Mouse (Mus musculus) hematopoietic stem cell, adult 5-6 weeks (primary cell): Measurements from ENCODE around the gene Uckl1. TPM values are rescaled to one million over a fixed set of nuclear protein-coding genes. Genes with fewer than 3 reads are reported as not detected.
A peak's percentile ranks its signal among the peaks of the same experiment; 100 is the strongest.

Experiments
- ATAC-seq, 2 experiments: fragments of 125-278 bp in 1 of 2; replicated peaks in 1 of 2; 2 replicates each; pipeline ENCODE4 v1.8.0; 2016 to 2017; ENCODE audit warnings: inconsistent platforms in 2 of 2, mild to moderate bottlenecking in 2 of 2, moderate number of reproducible peaks in 2 of 2, low read depth in 1 of 2, moderate TSS enrichment in 1 of 2; ENCODE audit not compliant: low FRiP score in 2 of 2, poor library complexity in 2 of 2, severe bottlenecking in 2 of 2, insufficient read depth in 1 of 2, low TSS enrichment in 1 of 2
- total RNA-seq: library from RNA; stranded (forward); fragments of 172-1452, 232-1000 nt; gene quantifications from 2 replicates; pipeline ENCODE4 v1.2.3, GENCODE M21; 2017

The Uckl1 gene
- total RNA-seq, 1 experiment from 2014 or later: 66.1 TPM

- peak in 1 of 2 experiments; percentile 26; a peak in 2 of 4 replicates for ATAC-seq
Observed at GRCm38 (mm10) chr2:181548227-181548626, 36.5 kb downstream of the Uckl1 start.

- ATAC-seq: no peak
Observed at GRCm38 (mm10) chr2:181546142-181546541, 38.5 kb downstream of the Uckl1 start.

- no peak for ATAC-seq
Observed at GRCm38 (mm10) chr2:181541761-181542380, 42.8 kb downstream of the Uckl1 start.

GRCm38 (mm10) chr2:181537444-181538047, 47.1 kb downstream of the Uckl1 start:
- peak; percentile 79 to 85 for ATAC-seq

GRCm38 (mm10) chr2:181536410-181536809, 48.3 kb downstream of the Uckl1 start:
- peak; percentile 63 to 83; a peak in 2 of 4 replicates for ATAC-seq

- ATAC-seq: no peak
Observed at GRCm38 (mm10) chr2:181532589-181532988, 52.1 kb downstream of the Uckl1 start.

- no peak for ATAC-seq
Observed at GRCm38 (mm10) chr2:181529076-181529475, 55.6 kb downstream of the Uckl1 start.

- ATAC-seq: no peak
Observed at GRCm38 (mm10) chr2:181525526-181525925, 59.2 kb downstream of the Uckl1 start.

- ATAC-seq: no peak; a peak in 1 of 4 replicates
Observed at GRCm38 (mm10) chr2:181522811-181523210, 61.9 kb downstream of the Uckl1 start.

- ATAC-seq: no peak
Observed at GRCm38 (mm10) chr2:181521491-181521890, 63.2 kb downstream of the Uckl1 start.

- ATAC-seq: no peak
Observed at GRCm38 (mm10) chr2:181520936-181521227, 63.8 kb downstream of the Uckl1 start.

GRCm38 (mm10) chr2:181520118-181520935, 64.4 kb downstream of the Uckl1 start, which contains the start of gene Dnajc5:
Dnajc5 (plus strand) TSS chr2:181520485.
- ATAC-seq: peak; percentile 94 to 98

GRCm38 (mm10) chr2:181519201-181519600, 65.5 kb downstream of the Uckl1 start:
- ATAC-seq: no peak

Other genes with a start within 250 kb of the Uckl1 start
- 48.8 and 55.8 TPM in 2 replicates for gene Zgpat, start 220.0 kb downstream of the Uckl1 start, total RNA-seq
- 54.9 and 75.9 TPM in 2 replicates for gene Arfrp1, start 219.5 kb downstream of the Uckl1 start, total RNA-seq
- gene Lime1, start 204.8 kb downstream of the Uckl1 start, total RNA-seq: 32.4 and 36.1 TPM in 2 replicates
- gene Zbtb46, start 125.5 kb downstream of the Uckl1 start, total RNA-seq: 1.3 and 6.0 TPM in 2 replicates
- not detected in 2 replicates for gene Abhd16b, start 91.7 kb downstream of the Uckl1 start, total RNA-seq
- gene Tpd52l2, start 87.8 kb downstream of the Uckl1 start, total RNA-seq: 118 and 129 TPM in 2 replicates
- 36.9 and 43.1 TPM in 2 replicates for gene Dnajc5, start 64.4 kb downstream of the Uckl1 start, total RNA-seq
- 74.3 and 120 TPM in 2 replicates for gene Prpf6, start 7.0 kb upstream of the Uckl1 start, total RNA-seq
- 17.1 and 40.2 TPM in 2 replicates for gene Zfp512b, start 7.9 kb upstream of the Uckl1 start, total RNA-seq
- gene Samd10, start 14.3 kb upstream of the Uckl1 start, total RNA-seq: 9.0 and 9.2 TPM in 2 replicates
- not detected in 2 replicates for gene Gm29797, start 72.1 kb upstream of the Uckl1 start, total RNA-seq
- 0.25 TPM in 1 of 2 replicates, not detected in the other for gene Sox18, start 86.7 kb upstream of the Uckl1 start, total RNA-seq
- gene Tcea2, start 95.4 kb upstream of the Uckl1 start, total RNA-seq: 9.1 and 22.7 TPM in 2 replicates
- gene Rgs19, start 109.1 kb upstream of the Uckl1 start, total RNA-seq: 89.7 and 90.4 TPM in 2 replicates
- not detected in 2 replicates for gene Lkaaear1, start 113.5 kb upstream of the Uckl1 start, total RNA-seq
- gene Oprl1, start 130.1 kb upstream of the Uckl1 start, total RNA-seq: 0.75 TPM in 1 of 2 replicates, not detected in the other
- gene Myt1, start 178.4 kb upstream of the Uckl1 start, total RNA-seq: not detected in 2 replicates